Mouse (Mus musculus) monocyte, adult 59 days (primary cell): ENCODE data around the gene Gng3. TPM values are rescaled to one million over a fixed set of nuclear protein-coding genes. Genes with fewer than 3 reads are reported as not detected.

Source experiments
- total RNA-seq, 2 experiments: library from RNA; stranded (reverse); gene quantifications; one replicate each; pipeline ENCODE4 v1.2.4; 2023

Gene Gng3
- not detected for total RNA-seq

GRCm38 (mm10) chr19:8839103-8839907, at the start of gene Gng3:
Gene Gng3 (minus strand): TSS chr19:8839194.

DNA sequence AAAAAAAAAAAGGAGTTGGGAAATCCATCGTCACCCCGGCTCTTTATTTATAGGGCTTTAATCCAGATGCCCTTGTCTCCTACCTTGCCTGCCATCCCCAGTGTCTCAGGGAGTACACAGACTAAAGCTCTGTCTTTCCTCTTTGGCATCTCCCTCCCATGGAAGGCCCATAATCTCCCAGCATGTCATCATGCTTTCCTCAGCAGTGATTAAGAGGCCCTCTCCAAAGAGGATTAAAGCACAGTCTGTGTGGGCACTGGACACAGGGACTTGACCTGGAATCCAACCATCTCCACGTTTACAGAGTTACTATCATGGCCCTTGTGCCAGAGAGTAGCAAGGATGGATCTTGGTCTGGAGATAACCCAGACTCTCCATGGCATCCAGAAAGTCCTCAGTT, 44.6 kb upstream of the Gng3 start, which contains the start of the genes Lbhd1 and Gm49403:
Gene Lbhd1 (plus strand): TSS at position 117 of the 400 bp plus-strand sequence.
Gene Gm49403 (plus strand): TSS at position 315 of the 400 bp plus-strand sequence.

DNA sequence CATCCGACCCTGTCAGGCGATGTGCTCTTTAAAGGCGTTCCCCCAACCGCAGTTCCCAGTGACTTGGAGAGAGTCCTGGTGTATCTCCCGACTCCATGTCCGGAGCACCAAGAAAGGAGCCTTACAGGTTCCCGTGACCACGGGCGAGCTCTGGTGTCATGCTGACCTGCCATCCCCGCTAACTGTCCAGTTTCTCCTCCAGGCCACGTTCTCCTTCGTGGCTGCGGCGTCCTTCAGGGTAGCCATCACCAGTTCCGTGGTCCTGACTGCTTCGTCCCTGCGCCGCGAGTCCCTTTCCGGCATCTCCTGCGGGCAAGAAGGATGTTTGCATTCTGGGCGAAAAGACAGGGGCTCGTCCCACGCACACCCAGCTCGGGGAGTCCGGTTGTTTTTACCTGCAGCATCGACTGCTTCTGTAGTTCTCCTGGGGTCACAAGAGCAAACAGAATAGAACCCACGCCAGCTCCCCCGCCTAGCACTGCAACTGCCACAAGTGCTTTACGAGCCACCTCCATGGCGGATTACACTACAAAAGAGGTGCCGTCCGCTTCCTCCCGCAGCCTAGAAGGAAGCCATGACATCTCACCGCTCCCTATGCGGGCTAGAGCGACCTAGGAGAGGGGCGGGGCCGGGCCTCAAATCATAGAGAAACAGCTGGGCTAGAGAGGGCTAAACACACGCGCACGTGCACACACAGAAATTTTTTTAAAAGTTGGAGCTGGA, 41.5 kb upstream of the Gng3 start, which contains the start of gene Uqcc3:
Gene Uqcc3 (minus strand): TSS at position 613 of the 723 bp plus-strand sequence.

GRCm38 (mm10) chr19:8871267-8872186, 32.5 kb upstream of the Gng3 start, which contains the start of gene Ubxn1:
Gene Ubxn1 (plus strand): TSS chr19:8871496.

DNA sequence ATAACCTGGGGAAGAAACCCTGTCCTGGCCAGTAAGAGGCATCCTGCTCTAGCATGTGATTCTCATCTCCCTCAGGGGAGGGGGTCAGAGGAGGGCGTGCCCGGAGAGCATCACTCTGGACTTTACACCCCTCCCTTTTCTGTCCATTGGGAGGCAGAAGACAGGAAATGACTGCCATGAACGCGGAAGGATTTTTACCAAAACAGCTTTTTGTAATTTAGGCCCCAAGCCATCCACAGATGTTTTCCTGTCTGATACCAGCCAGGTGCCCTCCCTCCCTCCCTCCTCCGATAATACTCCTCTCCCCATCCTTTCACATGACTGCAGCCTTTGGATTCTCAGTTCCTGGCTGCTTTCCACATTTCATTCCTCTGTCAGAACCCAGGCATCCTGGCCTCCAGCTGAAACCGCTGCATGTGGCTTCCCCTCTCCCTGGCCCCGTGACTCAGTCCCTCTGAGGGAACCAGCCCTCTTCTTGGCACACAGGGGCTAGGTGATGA, 11.5 kb upstream of the Gng3 start, which contains the start of gene Lrrn4cl:
Gene Lrrn4cl (plus strand): TSS at position 367 of the 500 bp plus-strand sequence.

GRCm38 (mm10) chr19:8837251-8837791, 1.7 kb downstream of the Gng3 start, which contains the start of gene Bscl2:
Gene Bscl2 (plus strand): TSS chr19:8837467.

GRCm38 (mm10) chr19:8829660-8830059, 9.3 kb downstream of the Gng3 start, which contains the start of gene AC129217.1:
Gene AC129217.1 (plus strand): TSS chr19:8829773.

DNA sequence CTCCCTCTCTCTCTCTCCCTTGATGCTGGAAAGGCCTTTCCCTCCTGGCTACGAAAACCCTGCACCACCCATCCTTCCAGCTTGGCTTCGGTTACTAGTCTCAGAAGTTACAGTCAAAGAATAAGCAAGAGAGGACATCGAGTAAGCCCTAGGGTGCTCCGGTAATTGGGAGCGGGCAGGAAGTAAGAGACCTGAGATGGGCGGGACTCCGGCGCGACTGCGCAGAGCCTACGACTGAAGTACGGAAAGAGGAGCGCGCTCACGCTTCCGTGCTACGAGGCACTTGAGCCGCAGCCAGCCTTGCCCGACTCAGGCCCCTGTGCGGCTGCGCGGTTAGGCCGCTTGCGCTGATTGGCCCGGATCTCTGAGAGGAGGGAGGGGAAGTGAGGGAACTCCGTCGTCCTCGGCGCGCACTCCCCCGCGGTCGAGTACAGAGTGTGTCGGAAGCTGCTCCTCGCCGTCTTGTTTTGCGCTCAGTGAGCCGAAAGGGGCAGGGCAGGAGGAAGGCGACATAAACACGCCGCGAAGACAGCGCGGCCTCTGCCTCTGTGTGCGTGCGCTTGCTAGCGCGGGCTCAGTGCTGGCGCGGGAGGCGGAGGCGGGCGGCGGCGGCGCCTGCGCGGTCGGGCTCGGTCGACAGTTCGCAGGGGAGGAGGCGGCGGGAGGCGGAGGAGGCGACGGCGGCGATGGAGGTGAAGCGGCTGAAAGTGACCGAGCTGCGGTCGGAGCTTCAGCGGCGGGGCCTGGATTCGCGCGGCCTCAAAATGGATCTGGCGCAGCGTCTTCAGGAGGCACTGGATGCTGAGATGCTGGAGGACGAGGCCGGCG, 19.2 kb downstream of the Gng3 start, which contains the start of gene Hnrnpul2:
Gene Hnrnpul2 (plus strand): TSS at position 415 of the 828 bp plus-strand sequence.

DNA sequence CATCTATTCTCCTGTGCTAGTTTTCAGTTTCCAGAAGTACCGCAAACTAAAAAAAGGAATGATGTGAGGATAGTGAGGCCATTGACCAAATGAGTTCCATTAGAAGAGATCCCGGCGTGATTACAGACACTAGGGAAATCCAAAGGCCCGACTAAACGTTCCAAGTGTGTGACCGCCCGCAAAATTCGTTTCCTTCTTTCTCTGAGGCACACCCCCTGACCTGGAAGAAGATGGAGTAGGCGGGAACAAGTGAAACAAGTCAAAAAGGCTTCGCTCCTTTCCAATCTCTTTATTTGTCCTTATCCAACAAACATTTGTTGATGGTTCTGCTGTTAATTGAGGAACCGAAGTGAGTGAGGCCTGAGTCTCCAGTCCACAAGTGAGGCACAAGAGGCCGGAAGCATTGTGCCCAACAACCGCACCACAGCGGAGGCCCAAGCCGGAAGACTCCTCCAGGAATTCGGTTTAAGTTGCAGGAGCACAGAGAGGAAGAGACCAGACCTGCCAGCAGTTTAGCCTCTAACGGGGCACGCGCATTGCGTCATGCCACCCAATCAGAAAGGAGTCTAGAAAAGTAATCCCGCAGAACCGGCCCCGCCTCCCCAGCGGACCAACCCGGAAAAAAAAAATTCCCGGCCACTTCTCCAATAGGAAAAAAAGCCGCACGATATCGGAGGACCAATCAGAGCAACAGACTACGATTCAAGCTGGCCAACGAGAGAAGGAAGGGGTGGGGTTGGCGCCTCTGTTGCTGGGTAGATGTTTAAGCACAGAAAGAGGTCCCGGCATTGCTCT, 20.0 kb downstream of the Gng3 start, which contains the start of gene Ttc9c:
Gene Ttc9c (minus strand): TSS at position 533 of the 795 bp plus-strand sequence.

GRCm38 (mm10) chr19:8802130-8802821, 36.7 kb downstream of the Gng3 start, which contains the start of gene Zbtb3:
Gene Zbtb3 (plus strand): TSS chr19:8802555.

GRCm38 (mm10) chr19:8798264-8798946, 40.6 kb downstream of the Gng3 start, which contains the start of gene Polr2g:
Gene Polr2g (minus strand): TSS chr19:8798577.

Other genes with a start within 250 kb of the Gng3 start
- not detected for gene Slc22a8, start 247.9 kb downstream of the Gng3 start, total RNA-seq
- gene Slc22a6, start 221.2 kb downstream of the Gng3 start, total RNA-seq, result not detected
- not detected for gene Chrm1, start 175.4 kb downstream of the Gng3 start, total RNA-seq
- 100 to 1,000 TPM; 198 to 224 TPM for gene Slc3a2, start 115.8 kb downstream of the Gng3 start, total RNA-seq
- gene Wdr74, start 103.4 kb downstream of the Gng3 start, total RNA-seq, result 10 to 100 TPM; 41.0 to 42.9 TPM
- gene 1700092M07Rik, start 98.5 kb downstream of the Gng3 start, total RNA-seq, result 1 to 10 TPM in 1 of 2 experiments, not detected in 1; 1.8 TPM
- 100 to 1,000 TPM; 158 to 163 TPM for gene Stx5a, start 97.8 kb downstream of the Gng3 start, total RNA-seq
- 100 to 1,000 TPM; 220 to 231 TPM for gene Nxf1, start 82.1 kb downstream of the Gng3 start, total RNA-seq
- gene Tmem223, start 68.2 kb downstream of the Gng3 start, total RNA-seq, result 10 to 100 TPM; 30.2 to 33.8 TPM
- gene Tmem179b, start 64.7 kb downstream of the Gng3 start, total RNA-seq, result 100 to 1,000 TPM; 114 to 120 TPM
- 10 to 100 TPM; 11.3 to 13.8 TPM for gene Taf6l, start 52.8 kb downstream of the Gng3 start, total RNA-seq
- gene Polr2g, start 40.6 kb downstream of the Gng3 start, total RNA-seq, result 10 to 100 TPM; 57.5 to 68.0 TPM
- gene Zbtb3, start 36.6 kb downstream of the Gng3 start, total RNA-seq, result 1 to 10 TPM; 2.1 to 3.1 TPM
- gene Ttc9c, start 19.9 kb downstream of the Gng3 start, total RNA-seq, result 10 to 100 TPM; 31.1 to 35.2 TPM
- 100 to 1,000 TPM; 107 to 124 TPM for gene Hnrnpul2, start 19.2 kb downstream of the Gng3 start, total RNA-seq
- gene AC129217.1, start 9.4 kb downstream of the Gng3 start, total RNA-seq, result 10 to 100 TPM; 21.6 to 27.8 TPM
- 100 to 1,000 TPM in 1 of 2 experiments, 10 to 100 TPM in 1; 97.1 to 109 TPM for gene Bscl2, start 1.7 kb downstream of the Gng3 start, total RNA-seq
- under 1 TPM; 0.27 to 0.55 TPM for gene Lrrn4cl, start 11.6 kb upstream of the Gng3 start, total RNA-seq
- 100 to 1,000 TPM; 107 to 138 TPM for gene Ubxn1, start 32.3 kb upstream of the Gng3 start, total RNA-seq
- gene Uqcc3, start 41.7 kb upstream of the Gng3 start, total RNA-seq, result 10 to 100 TPM; 19.3 to 24.4 TPM
- 10 to 100 TPM; 11.6 to 16.5 TPM for gene Lbhd1, start 44.5 kb upstream of the Gng3 start, total RNA-seq
- gene Gm49403, start 44.7 kb upstream of the Gng3 start, total RNA-seq, result not detected
- gene 1810009A15Rik, start 49.7 kb upstream of the Gng3 start, total RNA-seq, result 10 to 100 TPM; 32.3 to 36.4 TPM
- gene Gm49416, start 49.7 kb upstream of the Gng3 start, total RNA-seq, result 1 to 10 TPM in 1 of 2 experiments, not detected in 1; 6.1 TPM
- gene Ints5, start 53.8 kb upstream of the Gng3 start, total RNA-seq, result 10 to 100 TPM; 13.1 to 16.0 TPM
- gene Ganab, start 58.9 kb upstream of the Gng3 start, total RNA-seq, result 100 to 1,000 TPM; 114 to 122 TPM
- 10 to 100 TPM; 48.9 to 52.6 TPM for gene B3gat3, start 81.2 kb upstream of the Gng3 start, total RNA-seq
- gene Rom1, start 90.2 kb upstream of the Gng3 start, total RNA-seq, result 1 to 10 TPM; 2.6 to 3.1 TPM
- gene Eml3, start 90.4 kb upstream of the Gng3 start, total RNA-seq, result 10 to 100 TPM; 62.0 to 62.9 TPM
- 100 to 1,000 TPM; 112 to 114 TPM for gene Mta2, start 102.7 kb upstream of the Gng3 start, total RNA-seq
- 10 to 100 TPM; 15.6 to 15.7 TPM for gene Tut1, start 114.7 kb upstream of the Gng3 start, total RNA-seq
- gene Eef1g, start 127.8 kb upstream of the Gng3 start, total RNA-seq, result 100 to 1,000 TPM; 194 to 241 TPM
- gene Ahnak, start 150.1 kb upstream of the Gng3 start, total RNA-seq, result 1,000 to 10,000 TPM; 1,396 to 1,409 TPM
- not detected for gene Scgb1a1, start 248.8 kb upstream of the Gng3 start, total RNA-seq